Mouse (Mus musculus) liver, embryonic 13.5 days (tissue): ENCODE results near the gene Crybg1. TPM values are rescaled to one million over a fixed set of nuclear protein-coding genes. Genes with fewer than 3 reads are reported as not detected.
"Not testable (repeated sequence)": the region's sequence is repeated elsewhere in the genome, so short reads cannot be mapped to it uniquely, and the experiment has no call there.

ENCODE experiments used
- ATAC-seq: fragments of 200-750 bp; cut with Nextera tagmentation; 2 replicates; pipeline ENCODE4 v1.8.0; 2017; ENCODE audit warnings: low read depth, mild to moderate bottlenecking, moderate number of reproducible peaks, moderate library complexity
- DNase-seq: peaks from one replicate; pipeline ENCODE4 v3.0.0; 2022
- H3K27ac ChIP-seq: fragments of 300-500 bp; sonication (generic); 2 replicates; pipeline ENCODE4 v1.5.1; 2015; ENCODE audit warnings: moderate library complexity, mild to moderate bottlenecking, inconsistent platforms
- H3K27me3 ChIP-seq: fragments of 300-500 bp; sonication (generic); 2 replicates; pipeline ENCODE4 v1.6.1; 2015; ENCODE audit warnings: mild to moderate bottlenecking, inconsistent platforms
- H3K36me3 ChIP-seq: fragments of 300-500 bp; sonication (generic); 2 replicates; pipeline ENCODE4 v1.6.1; 2015; ENCODE audit warnings: mild to moderate bottlenecking, inconsistent platforms
- H3K4me1 ChIP-seq: fragments of 300-500 bp; sonication (generic); replicated peaks from 2 replicates; pipeline ENCODE4 v1.6.1; 2015; ENCODE audit warnings: inconsistent platforms
- H3K4me2 ChIP-seq: fragments of 300-500 bp; sonication (generic); 2 replicates; pipeline ENCODE4 v1.6.1; 2015; ENCODE audit warnings: inconsistent platforms, mild to moderate bottlenecking, moderate library complexity
- H3K4me3 ChIP-seq: fragments of 300-500 bp; sonication (generic); replicated peaks from 2 replicates; pipeline ENCODE4 v1.5.1; 2015; ENCODE audit warnings: mild to moderate bottlenecking, inconsistent platforms
- H3K9ac ChIP-seq: fragments of 300-500 bp; sonication (generic); 2 replicates; pipeline ENCODE4 v1.6.1; 2015; ENCODE audit warnings: mild to moderate bottlenecking, inconsistent platforms
- H3K9me3 ChIP-seq: fragments of 300-500 bp; sonication (generic); replicated peaks from 2 replicates; pipeline ENCODE4 v1.6.1; 2016; ENCODE audit warnings: inconsistent platforms
- WGBS: fragments of 180-500 bp; shearing (Covaris S2); methylation state at CpG from one replicate; pipeline ENCODE4 v1.1.7; 2015; ENCODE audit not compliant: insufficient replicate concordance; 5-methylcytosine and 5-hydroxymethylcytosine counted together
- polyA plus RNA-seq: library from polyadenylated mRNA; unstranded; fragments of >200 nt; fragmentation: Nextera tagmentation; extraction: Ambion mirVana; gene quantifications from 2 replicates; pipeline ENCODE4 v1.2.1, GENCODE M21; 2015

Gene Crybg1
- polyA plus RNA-seq, 1 experiment from 2014 or later: 0.24 TPM

DNA sequence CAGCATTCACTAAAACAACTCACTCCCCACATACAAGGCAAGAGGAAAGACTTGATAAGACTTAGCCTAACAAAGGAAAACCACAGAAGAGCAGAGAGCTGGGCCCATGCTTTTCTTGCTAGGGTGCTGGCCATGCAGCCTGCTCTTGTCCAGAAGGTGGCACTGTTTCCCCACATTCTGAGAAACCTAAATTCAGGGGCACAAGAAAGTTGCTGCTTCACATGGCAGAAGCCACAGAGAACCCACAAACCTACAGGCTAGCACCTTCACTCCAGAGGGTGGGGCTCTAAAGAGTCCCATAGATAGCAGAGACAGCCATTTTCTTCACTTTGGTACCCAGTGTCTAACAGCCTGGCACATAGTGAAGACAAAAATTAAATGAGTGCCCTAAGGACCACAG lies 194.7 kb downstream of the Crybg1 start:
- Histone ChIP-seq H3K4me1 (no peaks in the 10 kb centered on the region), H3K9me3 (no peaks in the 10 kb centered on the region), H3K4me3 (no peak overlapping the region), H3K4me2 (no peak overlapping the region), H3K36me3 (no peaks in the 10 kb centered on the region; the same call in 1 of the 2 replicates), H3K9ac (no peak overlapping the region), H3K27ac (no peak overlapping the region), H3K27me3 (no peaks in the 10 kb centered on the region)
- ATAC-seq (no peak), DNase-seq (peak; percentile 40)

DNA sequence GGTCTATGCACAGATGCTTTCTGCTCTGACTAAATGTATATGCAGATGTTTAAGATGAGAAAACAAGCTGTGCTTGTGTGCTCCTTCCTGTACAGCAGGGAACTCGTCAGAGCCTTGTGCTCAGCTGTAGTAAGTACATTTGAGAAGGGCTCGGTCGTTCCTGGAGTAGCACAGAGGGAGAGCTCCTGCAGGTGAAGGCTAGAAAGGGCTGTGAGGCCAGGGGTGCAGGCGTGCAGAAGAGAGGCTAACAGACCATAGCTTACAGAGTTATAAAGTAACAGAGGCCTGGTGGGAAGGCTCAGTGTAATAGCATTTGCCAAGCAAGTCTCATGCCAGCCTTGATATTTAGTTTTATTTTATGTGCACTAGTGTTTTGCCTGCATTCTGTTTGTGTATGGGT lies 203.2 kb downstream of the Crybg1 start:
- Histone ChIP-seq H3K36me3 (peaks cover 17% of the 10 kb centered on the region), H3K9me3 (no peaks in the 10 kb centered on the region), H3K27me3 (no peaks in the 10 kb centered on the region), H3K4me2 (no peak overlapping the region), H3K9ac (no peak overlapping the region), H3K27ac (no peak overlapping the region), H3K4me3 (no peak overlapping the region), H3K4me1 (no peaks in the 10 kb centered on the region)
- no peak for DNase-seq
- 76% methylated on average over 4 of the region's 4 CpGs for WGBS
- no peak for ATAC-seq

DNA sequence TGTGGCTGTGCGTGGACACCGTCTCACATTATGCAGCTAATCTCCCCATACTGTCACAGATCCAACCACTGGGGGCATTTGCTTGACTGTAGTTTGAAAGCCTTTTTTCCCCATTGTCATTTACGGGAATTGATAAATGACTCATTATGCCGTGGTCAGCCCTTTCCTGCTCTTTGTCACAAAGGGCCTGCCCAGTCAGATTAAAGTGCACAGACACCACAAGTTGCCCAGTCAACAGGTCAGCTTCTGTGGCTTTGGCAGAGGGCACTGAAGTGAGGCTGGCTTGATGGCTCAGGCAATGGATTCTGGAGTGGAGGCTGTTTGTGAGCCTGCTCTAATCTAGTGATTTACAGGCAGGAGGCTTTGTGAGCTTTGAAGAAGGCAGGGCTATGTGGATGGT lies 204.9 kb downstream of the Crybg1 start:
- DNase-seq: no peak
- 49% methylated on average over 4 of the region's 4 CpGs for WGBS
- no peak for ATAC-seq

DNA sequence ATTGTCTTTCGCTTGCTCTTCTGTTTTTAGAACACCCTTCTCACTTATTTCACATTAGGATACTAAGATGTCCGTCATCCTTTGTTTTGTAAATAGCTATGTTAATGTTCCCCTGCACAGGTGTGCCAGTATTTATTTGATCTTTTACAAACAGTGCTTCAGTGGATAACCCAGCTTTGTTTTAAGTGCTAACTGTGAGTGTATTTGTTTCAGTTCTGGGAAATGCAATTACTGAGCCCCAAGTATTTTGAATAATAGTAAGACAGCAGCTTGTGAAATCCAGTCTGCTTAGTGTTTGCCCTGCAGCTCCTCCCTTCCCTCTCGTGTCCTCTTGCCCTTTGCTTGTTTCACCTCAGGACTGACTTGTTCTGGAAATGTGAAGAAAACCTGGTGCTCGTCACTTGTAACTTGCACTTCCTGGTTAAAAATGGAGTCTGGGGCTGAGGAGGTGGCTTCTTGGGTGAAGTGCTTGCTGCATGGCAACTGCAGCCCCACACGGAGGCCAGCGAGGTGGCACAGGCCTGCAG lies 209.5 kb downstream of the Crybg1 start:
- H3K4me1 ChIP-seq: no peaks in the 10 kb centered on the region
- H3K4me3 ChIP-seq: no peak overlapping the region
- 76% methylated on average over 6 of the region's 6 CpGs for WGBS
- no peak overlapping the region for H3K27ac ChIP-seq
- no peaks in the 10 kb centered on the region for H3K9me3 ChIP-seq
- H3K27me3 ChIP-seq: no peaks in the 10 kb centered on the region
- ATAC-seq: no peak
- peaks cover 24% of the 10 kb centered on the region for H3K36me3 ChIP-seq
- no peak overlapping the region for H3K4me2 ChIP-seq
- DNase-seq: no peak
- no peak overlapping the region for H3K9ac ChIP-seq

More for the DNA sequence above, 204.9 kb downstream of the Crybg1 start:
- H3K27ac ChIP-seq: no peak overlapping the region
- no peaks in the 10 kb centered on the region for H3K4me1 ChIP-seq
- no peaks in the 10 kb centered on the region for H3K27me3 ChIP-seq
- no peaks in the 10 kb centered on the region for H3K9me3 ChIP-seq
- H3K36me3 ChIP-seq: peaks cover 22% of the 10 kb centered on the region
- H3K4me2 ChIP-seq: no peak overlapping the region
- H3K4me3 ChIP-seq: no peak overlapping the region
- no peak overlapping the region for H3K9ac ChIP-seq

DNA sequence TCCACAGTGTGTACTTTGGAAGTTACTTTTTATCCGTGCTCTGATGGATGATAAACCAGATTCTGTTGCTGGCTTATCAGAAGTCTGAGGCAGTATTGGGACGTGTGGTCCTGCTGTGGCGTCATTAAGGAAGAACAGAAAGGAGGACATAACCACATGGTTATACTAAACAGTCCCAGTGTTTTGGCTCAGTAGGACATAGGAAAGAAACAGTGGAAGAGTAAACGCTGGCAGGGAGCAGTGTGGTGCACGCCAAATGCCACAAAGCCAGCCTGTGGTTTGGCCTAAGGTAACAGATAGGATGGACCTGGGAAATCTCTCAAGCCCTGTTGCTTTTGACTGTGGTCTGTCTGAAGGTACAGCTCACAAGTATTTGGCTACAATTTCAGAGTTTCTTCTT lies 220.1 kb downstream of the Crybg1 start:
- Histone ChIP-seq H3K27me3 (no peaks in the 10 kb centered on the region), H3K4me3 (no peak overlapping the region), H3K4me1 (no peaks in the 10 kb centered on the region), H3K27ac (no peak overlapping the region), H3K36me3 (peaks cover 40% of the 10 kb centered on the region), H3K4me2 (no peak overlapping the region), H3K9me3 (no peaks in the 10 kb centered on the region), H3K9ac (no peak overlapping the region)
- WGBS: 65% methylated on average over 5 of the region's 5 CpGs
- no peak for ATAC-seq
- DNase-seq: no peak

DNA sequence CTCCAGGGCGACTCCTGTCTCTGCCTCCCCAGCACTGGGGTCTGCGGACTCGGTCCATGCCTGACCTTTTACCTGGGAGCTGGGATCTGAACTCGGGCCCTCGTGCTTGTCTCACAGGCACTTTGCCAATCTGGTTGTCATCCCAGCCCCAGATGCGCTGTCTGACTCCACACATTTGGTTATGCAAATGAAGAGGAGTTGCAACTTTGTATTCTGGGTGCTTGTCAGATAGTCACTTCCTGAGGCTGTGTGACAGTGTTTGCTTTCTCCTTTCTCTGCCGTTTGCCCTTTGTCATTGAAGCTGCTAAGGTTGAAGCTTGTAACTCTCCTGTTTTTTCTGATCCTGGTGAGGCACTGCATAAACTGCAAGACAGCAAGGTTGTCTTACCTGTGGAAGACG lies 220.9 kb downstream of the Crybg1 start:
- Histone ChIP-seq H3K27ac (no peak overlapping the region), H3K27me3 (no peaks in the 10 kb centered on the region), H3K4me1 (no peaks in the 10 kb centered on the region), H3K9ac (no peak overlapping the region), H3K36me3 (peaks cover 42% of the 10 kb centered on the region), H3K9me3 (no peaks in the 10 kb centered on the region), H3K4me2 (no peak overlapping the region), H3K4me3 (no peak overlapping the region)
- DNase-seq (no peak), ATAC-seq (no peak)
- 69% methylated on average over 8 of the region's 8 CpGs for WGBS

DNA sequence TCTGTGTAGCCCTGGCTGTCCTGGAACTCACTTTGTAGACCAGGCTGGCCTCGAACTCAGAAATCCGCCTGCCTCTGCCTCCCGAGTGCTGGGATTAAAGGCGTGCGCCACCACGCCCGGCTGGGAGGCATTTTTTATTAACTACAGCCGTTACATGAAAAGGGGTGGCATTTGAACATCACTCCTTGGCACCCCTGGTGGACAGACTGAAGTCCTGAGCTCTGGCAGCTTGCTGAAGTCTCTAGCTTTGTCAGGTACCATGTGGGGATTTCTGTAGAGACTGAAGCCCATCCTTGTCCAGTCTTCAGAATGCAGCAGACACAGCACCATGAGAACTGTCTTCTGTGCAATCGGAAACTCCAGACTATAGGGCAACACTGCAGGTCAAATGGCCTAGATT lies 222.9 kb downstream of the Crybg1 start:
- not testable (repeated sequence) for DNase-seq, ATAC-seq, H3K9me3 ChIP-seq, H3K9ac ChIP-seq, H3K27ac ChIP-seq, H3K4me2 ChIP-seq, H3K4me3 ChIP-seq, H3K4me1 ChIP-seq, H3K27me3 ChIP-seq
- 84% methylated on average over 9 of the region's 9 CpGs for WGBS
- peaks cover 33% of the 10 kb centered on the region for H3K36me3 ChIP-seq

DNA sequence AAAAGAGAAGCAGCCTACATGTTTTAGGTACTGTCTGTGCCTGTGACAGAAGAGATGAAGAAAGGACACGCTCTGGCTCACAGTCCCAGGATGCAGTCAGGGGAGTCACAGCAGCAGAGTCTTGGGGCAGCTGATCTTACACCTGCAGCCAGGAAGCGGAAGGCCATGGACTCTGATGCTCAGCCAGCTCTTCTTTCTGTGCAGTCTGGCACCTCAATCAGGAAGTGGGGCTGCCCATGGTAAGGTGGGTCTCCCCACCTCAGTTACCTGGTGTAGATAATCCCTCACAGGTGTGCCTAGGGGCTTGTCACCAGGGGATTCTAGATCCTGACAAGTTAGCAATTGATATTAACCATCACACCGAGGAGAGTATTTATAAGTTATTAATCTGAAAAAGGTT lies 225.6 kb downstream of the Crybg1 start:
- no peak overlapping the region for H3K4me3 ChIP-seq
- DNase-seq (no peak), ATAC-seq (no peak)
- H3K27me3 ChIP-seq: no peaks in the 10 kb centered on the region
- H3K4me1 ChIP-seq: no peaks in the 10 kb centered on the region
- H3K9me3 ChIP-seq: no peaks in the 10 kb centered on the region
- WGBS: 80% methylated on average over 3 of the region's 3 CpGs
- no peak overlapping the region for H3K27ac ChIP-seq
- peaks cover 28% of the 10 kb centered on the region for H3K36me3 ChIP-seq
- no peak overlapping the region for H3K9ac ChIP-seq
- H3K4me2 ChIP-seq: no peak overlapping the region

DNA sequence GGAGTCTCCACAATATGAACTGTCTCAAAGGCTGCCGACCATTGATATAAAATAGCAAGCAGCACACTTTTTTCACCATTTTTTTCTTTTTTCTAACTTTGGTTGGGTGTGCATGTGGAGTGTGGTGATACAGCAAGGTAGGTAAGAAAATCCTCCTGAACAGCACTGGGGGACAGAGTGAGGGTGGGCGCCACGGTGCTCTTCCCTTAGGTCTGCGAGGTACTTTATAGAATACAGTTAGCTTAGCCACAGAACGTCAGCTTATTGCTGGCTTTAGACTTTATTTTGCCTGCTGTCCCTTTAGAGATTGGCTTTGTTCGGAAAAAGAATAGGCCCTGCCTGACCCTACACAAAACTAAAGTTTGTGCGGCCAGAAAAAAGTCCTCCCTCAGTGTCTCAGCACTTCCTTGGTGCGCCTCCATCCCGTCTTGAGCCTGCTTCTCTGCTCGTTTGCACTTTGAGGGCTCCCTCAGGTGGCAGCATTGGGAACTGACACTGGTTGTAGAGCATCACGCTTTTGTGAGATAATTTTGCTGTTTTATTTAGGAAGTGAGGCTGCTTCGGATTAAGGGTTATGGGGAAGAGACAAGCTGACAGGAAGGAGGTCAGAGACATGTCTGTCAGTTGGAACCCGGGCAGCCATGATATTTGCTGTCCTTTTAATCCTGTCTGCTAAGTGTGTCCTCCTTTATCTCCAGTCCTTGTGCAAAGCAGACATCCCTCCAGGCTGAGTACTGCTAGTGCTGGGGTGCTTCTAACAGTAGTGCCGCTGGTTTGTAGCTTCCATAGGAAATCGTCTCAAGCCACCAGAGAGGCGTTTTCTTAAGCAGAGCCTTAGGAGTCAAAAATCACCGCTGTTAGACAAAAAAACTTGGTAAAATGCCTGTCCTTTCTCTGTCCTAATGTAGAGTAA lies 229.7 kb downstream of the Crybg1 start:
- DNase-seq (peak; percentile 55), ATAC-seq (no peak)
- H3K36me3 ChIP-seq: peaks cover 19% of the 10 kb centered on the region
- H3K27me3 ChIP-seq: no peaks in the 10 kb centered on the region
- peaks cover 9% of the 10 kb centered on the region for H3K4me1 ChIP-seq
- no peak overlapping the region for H3K27ac ChIP-seq
- no peak overlapping the region for H3K4me3 ChIP-seq
- no peak overlapping the region for H3K9ac ChIP-seq
- 43% methylated on average over 17 of the region's 17 CpGs for WGBS
- no peak overlapping the region for H3K4me2 ChIP-seq
- H3K9me3 ChIP-seq: no peaks in the 10 kb centered on the region

DNA sequence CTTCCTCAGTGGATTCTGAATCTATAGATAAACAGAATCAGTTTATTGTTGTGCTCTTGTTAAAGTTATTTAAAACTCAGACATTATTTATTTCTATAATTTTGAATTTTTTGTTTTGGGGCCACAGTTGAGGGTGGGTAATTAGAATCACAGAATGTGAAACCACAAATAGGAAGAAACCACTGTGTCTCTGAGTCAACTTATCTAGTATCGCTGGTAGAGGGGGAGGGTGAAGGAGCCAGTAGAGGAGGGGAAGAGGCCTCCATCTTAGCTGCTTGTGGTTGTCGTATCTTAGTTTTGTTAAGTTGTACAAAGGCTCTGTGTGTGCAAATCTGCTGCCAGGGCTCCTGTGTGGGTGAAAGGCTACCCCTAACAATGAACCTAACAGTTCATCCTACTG lies 231.9 kb downstream of the Crybg1 start:
- Histone ChIP-seq H3K36me3 (peaks cover 11% of the 10 kb centered on the region), H3K4me2 (no peak overlapping the region), H3K27ac (no peak overlapping the region), H3K9me3 (no peaks in the 10 kb centered on the region), H3K4me1 (peaks cover 17% of the 10 kb centered on the region), H3K9ac (no peak overlapping the region), H3K27me3 (no peaks in the 10 kb centered on the region), H3K4me3 (no peak overlapping the region)
- ATAC-seq: no peak
- WGBS: 15% methylated on average over 2 of the region's 2 CpGs
- DNase-seq: no peak

DNA sequence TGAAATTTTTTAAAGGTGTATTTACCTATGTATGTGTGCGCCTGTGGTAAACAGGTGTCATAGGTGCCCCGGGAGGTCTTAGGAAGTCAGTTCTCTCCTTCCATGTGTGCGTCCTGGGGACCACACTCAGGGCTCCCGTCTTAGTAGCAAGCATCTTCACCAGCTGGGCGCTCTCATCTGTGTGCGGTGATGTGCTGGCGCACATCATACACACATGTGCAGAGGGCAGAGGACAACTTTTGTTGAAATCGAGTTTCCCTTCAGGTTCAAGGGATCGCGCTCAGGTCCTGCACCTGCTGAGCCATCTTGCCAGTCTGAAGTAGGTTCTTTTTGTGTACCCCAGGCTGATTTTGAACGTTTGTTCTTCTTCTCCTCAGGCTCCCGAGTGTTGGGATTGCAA lies 232.5 kb downstream of the Crybg1 start:
- DNase-seq (no peak), ATAC-seq (no peak)
- peaks cover 19% of the 10 kb centered on the region for H3K4me1 ChIP-seq
- no peak overlapping the region for H3K27ac ChIP-seq
- no peaks in the 10 kb centered on the region for H3K9me3 ChIP-seq
- H3K4me2 ChIP-seq: no peak overlapping the region
- peaks cover 11% of the 10 kb centered on the region for H3K36me3 ChIP-seq
- no peak overlapping the region for H3K4me3 ChIP-seq
- no peak overlapping the region for H3K9ac ChIP-seq
- WGBS: 78% methylated on average over 12 of the region's 12 CpGs
- no peaks in the 10 kb centered on the region for H3K27me3 ChIP-seq

DNA sequence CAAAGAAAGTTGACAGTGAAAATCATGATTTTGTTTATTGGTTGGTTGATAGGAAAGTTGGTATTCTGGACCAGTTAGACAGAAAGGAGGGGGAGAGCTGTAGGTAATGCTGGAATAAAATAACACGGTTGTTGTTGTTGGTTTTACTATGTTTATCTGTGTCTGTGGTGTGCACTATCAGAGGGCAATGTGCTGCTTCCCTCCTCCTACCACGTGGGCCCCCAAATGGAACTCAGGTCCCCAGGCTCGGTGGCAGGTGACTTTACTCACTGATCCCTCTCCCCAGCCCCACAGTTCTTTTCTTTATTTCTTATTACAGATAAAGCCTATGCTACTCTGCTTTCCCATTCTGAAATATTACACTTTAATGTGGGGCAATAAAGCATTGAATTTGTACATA lies 236.4 kb downstream of the Crybg1 start:
- Histone ChIP-seq H3K36me3 (peaks cover 14% of the 10 kb centered on the region; the same call in 1 of the 2 replicates), H3K4me3 (no peak overlapping the region), H3K9ac (no peak overlapping the region), H3K9me3 (no peaks in the 10 kb centered on the region), H3K4me2 (no peak overlapping the region), H3K4me1 (peaks cover 19% of the 10 kb centered on the region), H3K27me3 (no peaks in the 10 kb centered on the region), H3K27ac (no peak overlapping the region)
- WGBS: 10% methylated on average over 3 of the region's 3 CpGs
- ATAC-seq (peak; percentile 47; the same call in 1 of the 2 replicates), DNase-seq (no peak)
